Comparison of ENCODE assay signal across 14 mouse cellular contexts in genomic region chr14:25866832-25867231, GRCm38 (mm10). TPM values are rescaled to one million over a fixed set of nuclear protein-coding genes. Genes with fewer than 3 reads are reported as not detected.
A peak's percentile ranks its signal among the peaks of the same experiment; 100 is the strongest.
DNase-seq lines count a peak whose midpoint lies in the region; ATAC-seq lines count a peak whose summit lies in the region.
"Had no signal": no experiment of that assay in that cellular context is flagged by ENCODE, and none has a peak within 500 bp of the region (broad histone marks: within the 10 kb centered on the region; RNA-seq: fewer than 3 reads in every experiment).

No protein-coding gene starts in this region.

- WGBS in heart, embryonic 11.5 days (ENCODE audit: insufficient replicate concordance): 78% methylated on average over 11 of the region's 11 CpGs

- no peak overlapping the region for H3K4me3 ChIP-seq in heart, embryonic 11.5 days (ENCODE audit: low read depth, low read length)
- H3K4me3 ChIP-seq: erythroblast, embryonic 14.5 days; midbrain, embryonic 12.5 days had no signal

- H3K4me1 ChIP-seq in heart, embryonic 11.5 days (ENCODE audit: control insufficient read depth, insufficient read depth, low read length): peaks cover 16% of the 10 kb centered on the region
- H3K4me1 ChIP-seq: midbrain, embryonic 12.5 days had no signal

- no peak overlapping the region for H3K27ac ChIP-seq in heart, embryonic 11.5 days (ENCODE audit: low read depth, low read length)
- H3K27ac ChIP-seq: liver, embryonic 14.5 days; midbrain, embryonic 12.5 days had no signal

- peak; percentile 64 to 75 for DNase-seq in heart, adult 18-20 months
- DNase-seq in right cerebral cortex, adult 18-20 months: peak; percentile 31
- no peak for DNase-seq in right cerebral cortex, postnatal 36 days (ENCODE audit: low spot score in 2 of 2)
- DNase-seq in heart, postnatal 14 days: peak; percentile 58 to 61
- no peak for DNase-seq in retina, postnatal 1 day
- no peak for DNase-seq in neural tube, embryonic 10.5 days (ENCODE audit: extremely low spot score, low spot score)

- no peak overlapping the region for H3K4me2 ChIP-seq in heart, embryonic 11.5 days
- H3K4me2 ChIP-seq: midbrain, embryonic 12.5 days had no signal

- H3K36me3 ChIP-seq in heart, embryonic 11.5 days (ENCODE audit: control insufficient read depth, insufficient read depth, low read length): no peaks in the 10 kb centered on the region
- H3K36me3 ChIP-seq: midbrain, embryonic 12.5 days had no signal

- intact Hi-C loops in heart, postnatal 14 days (cut with DNase I): no loop called here

- no peaks in the 10 kb centered on the region for H3K9me3 ChIP-seq in heart, embryonic 11.5 days (replicated peaks; ENCODE audit: control insufficient read depth, low read length)
- H3K9me3 ChIP-seq: midbrain, embryonic 12.5 days had no signal

- H3K9ac ChIP-seq in heart, embryonic 11.5 days (ENCODE audit: low read depth, low read length): no peak overlapping the region
- H3K9ac ChIP-seq: liver, embryonic 14.5 days; midbrain, embryonic 12.5 days had no signal

- H3K27me3 ChIP-seq in heart, embryonic 11.5 days (ENCODE audit: control insufficient read depth, insufficient read depth, low read length): no peaks in the 10 kb centered on the region
- H3K27me3 ChIP-seq: midbrain, embryonic 12.5 days had no signal

- no peak for ATAC-seq in heart, embryonic 11.5 days (replicated peaks; ENCODE audit: insufficient number of reproducible peaks, low FRiP score, low TSS enrichment)
- no peak for ATAC-seq in erythroid progenitor cell, adult 5-6 weeks (replicated peaks; ENCODE audit: low FRiP score, poor library complexity, severe bottlenecking)
- ATAC-seq: inflammation-experienced regulatory T-cells, adult 6 months had no signal

RNA-seq across cellular contexts. Expression of gene Anxa11, which starts 24.9 kb away (rescaled TPM):
- total RNA-seq in heart, adult 18-20 months (2021): 10 to 100 TPM; 76.1 to 82.5 TPM
- polyA plus RNA-seq in heart, embryonic 11.5 days (2014; fragmentation: Nextera tagmentation; extraction: Ambion mirVana): 14.7 and 18.6 TPM in 2 replicates
- total RNA-seq in heart, postnatal 14 days (2021): 10 to 100 TPM; 69.9 to 78.1 TPM
- total RNA-seq in erythroid progenitor cell, adult 5-6 weeks (2015; ENCODE audit: low replicate concordance): 12.3 and 26.0 TPM in 2 replicates
- total RNA-seq in erythroid progenitor cell, adult 5-6 weeks (2017; ENCODE audit: low replicate concordance): 2.1 and 5.1 TPM in 2 replicates

RNA-seq across cellular contexts. Expression of gene Plac9a, which starts 36.1 kb away (rescaled TPM):
- 1 to 10 TPM; 2.1 to 2.9 TPM for total RNA-seq in heart, adult 18-20 months (2021)
- polyA plus RNA-seq in heart, embryonic 11.5 days (2014; fragmentation: Nextera tagmentation; extraction: Ambion mirVana): not detected in 2 replicates
- total RNA-seq in heart, postnatal 14 days (2021): 1 to 10 TPM; 2.6 to 2.9 TPM
- total RNA-seq in erythroid progenitor cell, adult 5-6 weeks (2015; ENCODE audit: low replicate concordance): not detected in 2 replicates
- not detected in 2 replicates for total RNA-seq in erythroid progenitor cell, adult 5-6 weeks (2017; ENCODE audit: low replicate concordance)
- total RNA-seq: layer of hippocampus, adult 8-10 months; left cerebral cortex, postnatal 36 days had no signal
- polyA plus RNA-seq: erythroblast, embryonic 14.5 days; inflammation-experienced regulatory T-cells, adult 6 months; midbrain, embryonic 12.5 days had no signal

Comparison
In these comparisons a context has a peak if more than half of its experiments do, and no peak if none do; other contexts are left out.
1. DNase-seq: peak in heart, adult 18-20 months (2 of 2), right cerebral cortex, adult 18-20 months (single experiment) and heart, postnatal 14 days (2 of 2); none in right cerebral cortex, postnatal 36 days (0 of 2), retina, postnatal 1 day (single experiment) and neural tube, embryonic 10.5 days (single experiment).